Mouse (Mus musculus): ENCODE results near the gene Gm15093. TPM values are rescaled to one million over a fixed set of nuclear protein-coding genes. Genes with fewer than 3 reads are reported as not detected.

The Gm15093 gene
- polyA plus RNA-seq (2017; shearing (Covaris generic)) = not detected

DNA sequence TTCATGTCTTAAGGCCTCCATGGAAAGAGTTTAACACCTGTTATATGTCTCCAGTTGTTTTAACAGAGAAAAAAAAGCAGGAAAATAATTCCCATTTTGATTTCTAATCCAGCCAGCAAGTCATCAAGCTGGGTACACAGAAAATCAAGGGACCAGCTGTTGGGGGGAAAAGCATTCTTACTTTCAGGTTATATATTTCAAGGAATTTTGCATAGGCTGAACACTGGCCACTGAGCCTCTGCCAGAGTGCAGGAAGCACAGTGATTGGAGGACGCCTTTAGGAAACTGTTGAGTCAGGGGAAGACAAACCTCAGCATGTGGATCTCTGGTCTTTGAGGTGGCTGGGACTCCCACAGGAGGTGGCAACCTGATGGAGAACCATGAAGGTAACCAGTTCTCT, at the start of gene Gm15093:
Gm15093 (plus strand) TSS at position 301 of the 400 bp plus-strand sequence.

Other genes starting within 250 kb of the Gm15093 start
- gene Ott, start 198.1 kb upstream of the Gm15093 start, polyA plus RNA-seq (2017; shearing (Covaris generic)) = not detected
- not detected for gene Gm15085, start 175.2 kb downstream of the Gm15093 start, polyA plus RNA-seq (2017; shearing (Covaris generic))